Mouse (Mus musculus): ENCODE data around the gene Bckdha.

DNA sequence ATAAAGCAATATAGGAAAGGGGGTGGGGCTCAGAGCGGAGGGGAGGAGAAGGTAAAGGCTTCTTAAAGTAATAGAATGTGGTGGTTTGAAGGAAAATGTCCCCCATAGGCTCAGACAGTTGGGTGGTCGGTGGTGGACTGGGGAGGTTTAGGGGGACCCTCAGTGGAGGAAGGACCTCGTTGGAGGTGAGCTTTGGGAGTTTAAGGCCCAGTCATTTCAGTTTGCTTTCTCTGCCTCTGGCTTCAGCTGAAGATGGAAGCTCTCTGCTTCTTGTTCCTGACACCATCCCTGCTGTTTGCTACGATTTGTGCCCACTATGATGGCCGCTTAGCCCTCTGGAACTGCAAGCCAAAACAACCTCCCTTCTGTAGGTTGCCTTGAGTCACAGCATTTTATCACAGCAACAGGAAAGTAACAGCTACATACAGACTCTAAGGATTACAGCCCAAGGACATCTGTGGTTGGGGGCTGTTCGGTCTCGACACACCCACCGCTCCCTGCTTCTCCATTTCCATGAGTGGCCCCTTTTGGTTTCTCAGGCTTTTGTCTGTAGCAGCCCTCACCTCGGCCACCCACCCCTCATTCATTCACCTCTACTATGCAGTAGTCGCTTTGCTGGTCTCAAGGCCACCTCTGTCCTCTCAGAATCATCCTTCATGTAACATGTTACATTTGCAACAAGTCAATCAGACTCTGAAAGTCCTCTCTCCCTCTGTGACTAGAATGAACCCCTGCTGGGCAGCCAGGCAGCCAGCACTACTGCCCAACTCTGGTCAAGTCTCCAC is 41.2 kb downstream of the Bckdha start:
- TF ChIP-seq POLR2A (IDR thresholded peaks at IDR 0.05; ENCODE audit: low read depth, low read length): no peak
- TF ChIP-seq CTCF (IDR thresholded peaks at IDR 0.05; ENCODE audit: borderline replicate concordance, insufficient read depth, low read length): no peak
